Mouse (Mus musculus) right cerebral cortex, postnatal 4 days (tissue): ENCODE results near the gene Noct.

Experiments
- DNase-seq: peaks from one replicate; pipeline ENCODE4 v3.0.0-alpha.2; 2022

Noct gene

GRCm38 (mm10) chr3:51232205-51232910, 8.1 kb downstream of the Noct start:
- no peak for DNase-seq

- no peak for DNase-seq
Measured at GRCm38 (mm10) chr3:51233474-51233873, 9.2 kb downstream of the Noct start.

- DNase-seq, result peak; percentile 76
Measured at GRCm38 (mm10) chr3:51233918-51234751, 9.9 kb downstream of the Noct start.

- DNase-seq, result no peak
Measured at GRCm38 (mm10) chr3:51234752-51235055, 10.5 kb downstream of the Noct start.

GRCm38 (mm10) chr3:51238515-51238914, 14.3 kb downstream of the Noct start:
- no peak for DNase-seq

- DNase-seq, result no peak
Measured at GRCm38 (mm10) chr3:51239541-51239940, 15.3 kb downstream of the Noct start.

- DNase-seq, result no peak
Measured at GRCm38 (mm10) chr3:51247704-51248103, 23.5 kb downstream of the Noct start.

GRCm38 (mm10) chr3:51248600-51248999, 24.4 kb downstream of the Noct start:
- no peak for DNase-seq

- DNase-seq, result no peak
Measured at GRCm38 (mm10) chr3:51249460-51249859, 25.2 kb downstream of the Noct start.

GRCm38 (mm10) chr3:51249866-51250265, 25.6 kb downstream of the Noct start:
- DNase-seq, result no peak

GRCm38 (mm10) chr3:51251057-51251456, 26.8 kb downstream of the Noct start:
- no peak for DNase-seq

- DNase-seq, result no peak
Measured at GRCm38 (mm10) chr3:51252223-51252622, 28.0 kb downstream of the Noct start.

GRCm38 (mm10) chr3:51252689-51253402, 28.6 kb downstream of the Noct start:
- no peak for DNase-seq

- no peak for DNase-seq
Measured at GRCm38 (mm10) chr3:51254784-51255183, 30.5 kb downstream of the Noct start.

GRCm38 (mm10) chr3:51256450-51256849, 32.2 kb downstream of the Noct start:
- DNase-seq, result no peak

- DNase-seq, result no peak
Measured at GRCm38 (mm10) chr3:51258070-51258469, 33.8 kb downstream of the Noct start.

- DNase-seq, result no peak
Measured at GRCm38 (mm10) chr3:51262942-51263341, 38.7 kb downstream of the Noct start.

- DNase-seq, result no peak
Measured at GRCm38 (mm10) chr3:51268434-51268833, 44.2 kb downstream of the Noct start.

GRCm38 (mm10) chr3:51270069-51270817, 46.0 kb downstream of the Noct start:
- DNase-seq, result no peak

- DNase-seq, result peak; percentile 92
Measured at GRCm38 (mm10) chr3:51275956-51276398, 51.7 kb downstream of the Noct start.

GRCm38 (mm10) chr3:51276421-51277111, 52.3 kb downstream of the Noct start:
- DNase-seq, result peak; percentile 47
